Mouse (Mus musculus) forebrain, embryonic 15.5 days (tissue): ENCODE measurements at regions not wholly inside any gene's neighbourhood (a gene's known extent, or its start where the extent isn't known, plus 50 kb on each side); places are given as distances from the start of the nearest gene placed in this dataset.
A peak's percentile ranks its signal among the peaks of the same experiment; 100 is the strongest.

Source experiments
- ATAC-seq: fragments of 200-750 bp; cut with Nextera tagmentation; replicated peaks from 2 replicates; pipeline ENCODE4 v1.8.0; 2017; ENCODE audit warnings: mild to moderate bottlenecking, moderate TSS enrichment, moderate library complexity
- H3K27ac ChIP-seq: fragments of 300-500 bp; sonication (generic); replicated peaks from 2 replicates; pipeline ENCODE4 v1.5.1; 2015; ENCODE audit warnings: mild to moderate bottlenecking, inconsistent platforms
- H3K27me3 ChIP-seq: fragments of 300-500 bp; sonication (generic); 2 replicates; pipeline ENCODE4 v1.6.1; 2015; ENCODE audit warnings: inconsistent platforms
- H3K36me3 ChIP-seq: fragments of 300-500 bp; sonication (generic); 2 replicates; pipeline ENCODE4 v1.6.1; 2015; ENCODE audit warnings: mild to moderate bottlenecking, inconsistent platforms
- H3K4me1 ChIP-seq: fragments of 300-500 bp; sonication (generic); 2 replicates; pipeline ENCODE4 v1.6.1; 2015; ENCODE audit warnings: inconsistent platforms
- H3K4me2 ChIP-seq: fragments of 300-500 bp; sonication (generic); replicated peaks from 2 replicates; pipeline ENCODE4 v1.6.1; 2015; ENCODE audit warnings: mild to moderate bottlenecking, inconsistent platforms
- H3K4me3 ChIP-seq: fragments of 300-500 bp; sonication (generic); 2 replicates; pipeline ENCODE4 v1.5.1; 2015; ENCODE audit warnings: mild to moderate bottlenecking, inconsistent platforms
- H3K9ac ChIP-seq: fragments of 300-500 bp; sonication (generic); replicated peaks from 2 replicates; pipeline ENCODE4 v1.6.1; 2015; ENCODE audit warnings: mild to moderate bottlenecking, inconsistent platforms
- H3K9me3 ChIP-seq: fragments of 300-500 bp; sonication (generic); 2 replicates; pipeline ENCODE4 v1.6.1; 2016; ENCODE audit warnings: inconsistent platforms
- WGBS: fragments of 180-500 bp; shearing (Covaris S2); methylation state at CpG from one replicate; pipeline ENCODE4 v1.1.7; 2015; ENCODE audit warnings: mixed read lengths; 5-methylcytosine and 5-hydroxymethylcytosine counted together

DNA sequence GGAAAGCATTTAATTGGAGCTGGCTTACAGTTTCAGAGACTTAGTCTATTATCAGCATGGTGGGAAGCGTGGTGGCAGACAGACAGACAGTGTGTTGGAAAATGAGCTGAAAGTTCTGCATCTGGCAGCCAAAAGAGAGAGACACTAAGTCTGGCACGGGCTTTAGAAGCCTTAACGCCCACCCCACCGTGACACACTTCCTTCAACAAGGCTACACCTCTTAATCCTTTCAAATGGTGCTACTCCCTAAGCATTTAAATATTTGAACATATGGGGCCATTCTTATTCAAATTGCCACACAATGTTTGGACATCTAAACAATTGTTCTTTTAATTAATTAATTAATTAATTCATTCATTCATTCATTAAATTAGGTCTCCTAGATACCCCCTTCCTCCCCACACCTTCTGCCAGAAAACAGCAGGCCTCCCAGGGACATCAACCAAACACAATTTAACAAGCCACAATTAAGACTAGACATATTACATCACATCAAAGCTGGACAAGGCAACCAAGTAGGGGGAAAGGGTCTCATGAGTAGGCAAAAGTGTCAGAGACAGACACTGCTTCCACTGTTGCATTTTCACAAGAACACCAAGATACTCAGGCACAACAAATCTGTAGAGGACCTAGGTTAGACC lies 135.4 kb upstream of the Ptbp2 start:
- H3K4me1 ChIP-seq = no peaks in the 10 kb centered on the region
- WGBS = 41% methylated on average over 4 of the region's 4 CpGs
- H3K4me3 ChIP-seq = no peak overlapping the region
- H3K27ac ChIP-seq = no peak overlapping the region
- peak; percentile 82 for ATAC-seq
- no peaks in the 10 kb centered on the region for H3K27me3 ChIP-seq
- H3K9ac ChIP-seq = no peak overlapping the region
- H3K9me3 ChIP-seq = no peaks in the 10 kb centered on the region
- no peak overlapping the region for H3K4me2 ChIP-seq
- H3K36me3 ChIP-seq = no peaks in the 10 kb centered on the region

DNA sequence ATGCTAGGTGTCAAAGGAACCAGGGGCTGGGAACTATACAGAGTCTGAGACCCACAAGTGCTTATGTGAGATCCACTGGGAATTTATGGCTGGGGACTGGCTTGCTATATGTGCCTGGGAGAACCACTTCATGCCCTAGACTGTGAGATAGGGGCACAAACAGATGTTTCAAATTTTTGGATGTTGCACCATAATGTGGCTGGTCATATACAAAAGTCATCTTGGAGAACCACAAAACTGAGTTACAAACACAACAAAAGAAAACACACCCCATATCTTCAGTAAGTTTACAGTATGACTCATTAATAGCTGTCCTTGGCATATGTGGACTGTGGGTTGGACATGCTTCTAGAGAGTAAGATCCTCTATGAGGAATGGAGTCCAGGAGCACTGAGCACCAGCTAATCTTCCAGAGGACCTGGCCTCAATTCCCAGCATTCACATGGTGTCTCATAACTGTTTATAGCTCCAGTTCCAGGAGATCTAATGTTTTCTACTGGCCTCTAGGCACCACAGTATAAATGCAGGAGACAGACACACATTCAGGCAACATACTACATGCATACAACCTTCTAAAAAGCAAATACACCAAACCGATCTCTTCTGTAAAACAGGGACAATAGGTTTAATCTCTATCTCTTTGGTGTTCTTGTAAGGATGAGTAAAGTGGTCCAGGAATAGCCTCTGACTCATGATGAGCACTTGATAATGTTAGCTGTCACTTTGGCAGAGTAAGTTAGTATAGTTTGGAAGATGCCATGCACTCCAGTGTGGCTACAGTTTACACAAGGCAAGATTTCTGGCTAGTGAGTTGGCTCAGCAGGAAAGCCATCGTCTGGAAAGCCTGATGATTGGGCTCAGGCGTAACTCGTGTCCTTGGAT lies 132.0 kb upstream of the Ptbp2 start:
- no peaks in the 10 kb centered on the region for H3K27me3 ChIP-seq
- no peak overlapping the region for H3K4me2 ChIP-seq
- no peaks in the 10 kb centered on the region for H3K36me3 ChIP-seq
- 86% methylated on average over 4 of the region's 4 CpGs for WGBS
- H3K9ac ChIP-seq = no peak overlapping the region
- ATAC-seq = no peak
- no peaks in the 10 kb centered on the region for H3K4me1 ChIP-seq
- no peak overlapping the region for H3K27ac ChIP-seq
- H3K9me3 ChIP-seq = no peaks in the 10 kb centered on the region
- H3K4me3 ChIP-seq = no peak overlapping the region

DNA sequence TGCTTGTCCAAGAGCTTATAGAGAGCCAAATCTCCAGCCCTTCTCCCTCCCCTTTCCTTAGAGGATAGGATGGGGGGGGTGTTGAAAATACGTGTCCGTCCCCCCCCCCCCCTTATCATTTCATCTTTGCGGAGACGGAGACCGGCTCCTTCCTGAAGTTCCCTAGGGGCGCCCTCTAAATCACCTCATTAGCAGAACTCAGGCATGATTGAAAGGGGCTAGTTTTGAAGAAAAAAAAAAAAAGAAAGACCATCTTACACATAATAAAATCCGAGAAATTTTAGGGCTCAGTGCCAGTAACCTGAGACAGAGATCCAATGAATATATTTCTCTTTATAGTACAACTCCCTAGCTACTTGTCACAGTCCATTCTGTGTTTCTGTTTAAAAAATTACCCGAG lies 127.3 kb upstream of the Ptbp2 start:
- no peaks in the 10 kb centered on the region for H3K9me3 ChIP-seq
- H3K4me3 ChIP-seq = no peak overlapping the region
- no peak overlapping the region for H3K27ac ChIP-seq
- H3K27me3 ChIP-seq = no peaks in the 10 kb centered on the region
- H3K4me2 ChIP-seq = no peak overlapping the region
- no peak overlapping the region for H3K9ac ChIP-seq
- H3K4me1 ChIP-seq = no peaks in the 10 kb centered on the region
- no peak for ATAC-seq
- WGBS = 70% methylated on average over 7 of the region's 8 CpGs
- H3K36me3 ChIP-seq = no peaks in the 10 kb centered on the region

DNA sequence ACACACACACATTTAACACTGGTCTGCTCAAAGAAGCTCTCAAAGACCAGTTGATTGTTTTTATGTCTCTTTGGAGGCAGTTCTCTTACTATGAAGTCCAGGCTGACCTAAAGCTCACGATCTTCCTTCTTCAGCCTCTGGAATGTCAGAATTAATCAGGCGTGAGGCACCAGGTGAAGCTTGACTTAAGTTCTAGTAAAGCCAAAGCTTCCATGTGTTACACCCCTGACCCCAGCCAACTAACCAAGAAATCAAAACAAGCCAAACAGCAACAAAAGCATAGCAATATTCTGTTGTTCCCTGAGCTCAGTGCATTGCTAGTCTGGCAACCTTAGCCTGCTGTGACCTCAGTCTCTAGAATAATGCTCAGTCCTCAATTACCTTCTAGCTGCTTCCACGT lies 120.0 kb upstream of the Ptbp2 start:
- Histone ChIP-seq H3K4me1 (no peaks in the 10 kb centered on the region), H3K27ac (no peak overlapping the region), H3K4me2 (no peak overlapping the region), H3K27me3 (no peaks in the 10 kb centered on the region), H3K9ac (no peak overlapping the region), H3K36me3 (no peaks in the 10 kb centered on the region), H3K4me3 (no peak overlapping the region), H3K9me3 (no peaks in the 10 kb centered on the region)
- ATAC-seq = no peak
- 68% methylated on average over 3 of the region's 3 CpGs for WGBS

DNA sequence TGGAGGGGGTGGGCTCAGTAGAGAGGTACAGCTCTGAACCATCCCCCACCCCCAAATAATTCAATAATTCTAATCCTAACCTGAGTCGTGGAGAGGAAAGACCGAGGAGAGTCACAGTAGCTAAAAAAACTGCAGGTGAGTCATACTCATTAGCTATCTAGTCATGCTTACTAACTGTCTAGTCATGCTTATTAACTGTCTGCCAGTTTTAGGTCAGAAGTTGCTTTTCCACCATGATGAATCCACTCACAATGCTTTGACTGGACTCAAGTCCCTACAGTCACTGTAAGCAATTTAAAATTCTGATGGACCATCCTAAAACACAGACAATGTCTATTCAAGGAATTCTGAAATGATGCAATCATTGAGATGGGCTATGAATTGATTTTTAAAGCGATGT lies 110.9 kb upstream of the Ptbp2 start:
- H3K4me3 ChIP-seq = no peak overlapping the region
- 90% methylated on average over 3 of the region's 3 CpGs for WGBS
- ATAC-seq = no peak

DNA sequence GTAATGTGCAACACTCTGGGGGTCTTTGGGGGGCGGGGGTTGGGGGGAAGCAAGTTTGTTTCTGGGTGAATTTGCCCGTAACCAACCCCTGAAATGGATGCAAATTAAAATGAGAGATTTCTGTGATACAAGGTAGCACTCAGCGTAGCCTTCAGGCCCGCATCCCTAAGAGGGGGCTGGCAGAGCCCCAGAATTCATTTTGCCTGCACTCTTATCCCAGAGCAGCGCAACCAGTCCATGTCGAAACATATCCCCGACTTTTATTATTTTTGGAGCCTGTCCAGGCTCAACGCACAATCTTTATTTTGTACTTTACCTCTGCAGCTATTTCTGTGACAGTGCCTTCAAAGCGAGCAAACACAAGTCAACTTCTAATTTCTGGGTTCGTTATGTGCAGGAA lies 109.8 kb upstream of the Ptbp2 start:
- Histone ChIP-seq H3K4me1 (peaks cover 17% of the 10 kb centered on the region), H3K27me3 (no peaks in the 10 kb centered on the region), H3K36me3 (no peaks in the 10 kb centered on the region), H3K4me3 (peak overlapping the region; percentile 32), H3K9ac (no peak overlapping the region), H3K9me3 (no peaks in the 10 kb centered on the region), H3K27ac (no peak overlapping the region), H3K4me2 (peak overlapping the region; percentile 55)
- 38% methylated on average over 10 of the region's 10 CpGs for WGBS
- no peak for ATAC-seq

More for the DNA sequence above, 110.9 kb upstream of the Ptbp2 start:
- no peaks in the 10 kb centered on the region for H3K9me3 ChIP-seq
- no peak overlapping the region for H3K4me2 ChIP-seq
- peaks cover 17% of the 10 kb centered on the region for H3K4me1 ChIP-seq
- H3K27me3 ChIP-seq = no peaks in the 10 kb centered on the region
- no peak overlapping the region for H3K9ac ChIP-seq
- H3K27ac ChIP-seq = no peak overlapping the region
- no peaks in the 10 kb centered on the region for H3K36me3 ChIP-seq

DNA sequence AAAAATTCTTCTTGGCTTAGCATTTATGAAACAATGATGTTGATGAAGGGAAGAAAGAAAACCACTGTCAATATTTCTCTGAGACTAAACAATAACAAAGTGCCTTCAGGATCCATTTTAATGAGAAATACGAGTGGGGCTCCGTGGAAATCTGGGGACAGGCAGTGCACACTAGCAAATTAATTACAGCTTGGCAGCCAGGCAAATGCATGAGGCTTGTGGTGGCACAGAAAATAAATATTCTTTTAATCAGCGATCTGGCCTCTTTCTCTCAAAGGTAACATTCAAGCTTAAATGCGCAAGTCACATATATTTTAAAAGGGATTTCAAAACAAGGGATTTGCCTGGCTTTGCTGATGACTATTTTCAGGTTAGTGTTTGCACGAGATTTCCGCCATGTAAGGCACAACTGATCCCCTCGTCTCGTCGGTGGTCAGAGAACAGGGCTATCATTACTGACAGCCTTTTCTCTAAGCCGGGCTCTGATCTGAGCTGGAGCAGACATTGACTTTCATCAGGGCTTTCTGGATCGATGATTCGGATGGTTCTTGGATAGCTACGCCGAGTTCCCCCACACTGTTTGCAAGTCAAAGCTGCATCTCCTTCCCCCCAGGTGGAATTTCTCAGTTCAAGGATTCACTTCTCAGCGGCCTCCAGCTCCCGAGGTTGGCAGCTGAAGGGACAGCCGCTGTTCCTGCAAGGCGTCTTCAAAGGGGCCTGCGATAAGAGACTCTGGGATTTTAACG lies 109.1 kb upstream of the Ptbp2 start:
- peak overlapping the region; percentile 42 for H3K9ac ChIP-seq
- H3K36me3 ChIP-seq = no peaks in the 10 kb centered on the region
- H3K9me3 ChIP-seq = no peaks in the 10 kb centered on the region
- WGBS = 5% methylated on average over 20 of the region's 20 CpGs
- no peaks in the 10 kb centered on the region for H3K27me3 ChIP-seq
- peak overlapping the region; percentile 32 for H3K4me3 ChIP-seq
- H3K4me2 ChIP-seq = peak overlapping the region; percentile 55
- H3K4me1 ChIP-seq = peaks cover 17% of the 10 kb centered on the region
- peak; percentile 62 for ATAC-seq
- H3K27ac ChIP-seq = peak overlapping the region; percentile 38; the same call in 1 of the 2 replicates

DNA sequence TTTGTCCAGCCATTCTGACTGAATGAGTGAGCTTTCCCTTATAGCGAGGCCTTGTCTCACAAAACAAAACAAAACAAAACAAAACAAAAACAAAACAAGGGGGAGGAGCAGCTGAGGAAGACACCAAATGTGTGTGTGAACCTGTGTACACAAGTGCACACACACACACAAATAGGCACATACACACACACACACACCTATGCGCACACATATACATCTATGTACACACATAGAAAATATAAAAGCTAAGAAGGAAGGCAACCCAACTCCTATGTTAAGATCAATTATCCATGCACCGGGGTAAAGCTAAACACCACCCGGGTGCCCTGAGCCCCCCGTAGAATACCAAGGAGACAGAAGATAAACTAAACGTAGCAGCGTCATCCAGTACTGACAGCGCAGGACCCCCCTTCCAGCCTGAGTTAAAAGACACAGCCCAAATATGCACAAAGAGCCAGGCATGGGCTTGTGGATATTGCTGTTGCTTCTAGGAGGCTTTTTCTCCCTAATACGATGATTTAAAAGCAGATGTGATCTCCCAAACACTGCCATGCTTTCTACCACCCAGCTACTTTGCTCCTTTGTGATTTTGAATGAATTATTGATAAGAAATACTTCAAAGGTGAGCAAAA lies 108.4 kb upstream of the Ptbp2 start:
- no peaks in the 10 kb centered on the region for H3K27me3 ChIP-seq
- H3K9me3 ChIP-seq = no peaks in the 10 kb centered on the region
- H3K4me1 ChIP-seq = peaks cover 17% of the 10 kb centered on the region
- no peaks in the 10 kb centered on the region for H3K36me3 ChIP-seq
- H3K9ac ChIP-seq = no peak overlapping the region
- no peak overlapping the region for H3K4me3 ChIP-seq
- no peak overlapping the region for H3K27ac ChIP-seq
- whole genome bisulfite sequencing = 56% methylated on average over 9 of the region's 9 CpGs
- 0 out of 2 replicates have a peak, but pooled peaks have one; percentile 21 for ATAC-seq
- H3K4me2 ChIP-seq = no peak overlapping the region; the same call in 1 of the 2 replicates

DNA sequence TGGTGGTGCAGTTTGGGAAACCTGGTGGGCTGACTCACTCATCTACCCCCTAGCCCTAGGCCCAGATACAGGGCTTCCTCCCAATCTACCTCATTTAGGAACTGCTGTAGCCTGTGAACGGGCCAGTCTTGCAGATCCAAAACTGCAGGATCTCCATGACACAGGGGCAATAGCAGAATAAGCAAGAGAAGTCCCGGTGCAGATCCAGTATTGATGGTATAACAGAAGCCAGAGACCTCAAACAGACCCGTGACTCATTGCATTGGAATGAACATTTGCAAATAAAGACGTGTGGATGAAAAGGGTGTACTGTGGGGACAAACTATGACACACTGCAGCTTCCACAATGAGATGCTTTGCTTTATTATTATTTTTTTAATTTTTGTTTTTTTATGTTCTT lies 106.6 kb upstream of the Ptbp2 start:
- no peak overlapping the region for H3K4me3 ChIP-seq
- H3K4me1 ChIP-seq = peaks cover 17% of the 10 kb centered on the region
- no peaks in the 10 kb centered on the region for H3K27me3 ChIP-seq
- H3K9me3 ChIP-seq = no peaks in the 10 kb centered on the region
- 65% methylated on average over 4 of the region's 4 CpGs for WGBS
- no peak for ATAC-seq
- no peaks in the 10 kb centered on the region for H3K36me3 ChIP-seq
- H3K27ac ChIP-seq = no peak overlapping the region
- no peak overlapping the region for H3K4me2 ChIP-seq
- no peak overlapping the region for H3K9ac ChIP-seq

DNA sequence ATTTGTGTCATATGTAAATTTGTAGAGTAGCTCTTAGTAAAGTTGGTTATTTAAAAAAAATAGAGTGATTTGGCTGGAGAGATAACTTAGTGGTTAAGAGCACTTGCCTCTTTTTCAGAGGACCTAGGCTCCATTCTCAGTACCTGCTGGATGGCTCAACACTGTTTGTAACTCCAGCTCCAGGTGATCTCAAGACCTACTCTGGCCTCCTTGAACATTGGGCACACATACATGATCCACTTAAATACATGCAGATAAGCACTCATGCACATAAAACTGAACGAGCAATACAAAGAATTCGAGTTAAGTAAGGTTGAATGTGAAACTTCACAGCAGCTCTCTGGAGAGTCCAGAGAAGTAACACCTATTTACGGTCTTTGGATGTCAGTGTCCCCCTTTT lies 104.2 kb upstream of the Ptbp2 start:
- H3K36me3 ChIP-seq = no peaks in the 10 kb centered on the region
- peaks cover 8% of the 10 kb centered on the region for H3K4me1 ChIP-seq
- no peaks in the 10 kb centered on the region for H3K9me3 ChIP-seq
- no peak for ATAC-seq
- no peak overlapping the region for H3K27ac ChIP-seq
- WGBS = 91% methylated on average over 3 of the region's 3 CpGs
- H3K4me2 ChIP-seq = no peak overlapping the region
- H3K27me3 ChIP-seq = no peaks in the 10 kb centered on the region
- H3K9ac ChIP-seq = no peak overlapping the region
- H3K4me3 ChIP-seq = no peak overlapping the region

DNA sequence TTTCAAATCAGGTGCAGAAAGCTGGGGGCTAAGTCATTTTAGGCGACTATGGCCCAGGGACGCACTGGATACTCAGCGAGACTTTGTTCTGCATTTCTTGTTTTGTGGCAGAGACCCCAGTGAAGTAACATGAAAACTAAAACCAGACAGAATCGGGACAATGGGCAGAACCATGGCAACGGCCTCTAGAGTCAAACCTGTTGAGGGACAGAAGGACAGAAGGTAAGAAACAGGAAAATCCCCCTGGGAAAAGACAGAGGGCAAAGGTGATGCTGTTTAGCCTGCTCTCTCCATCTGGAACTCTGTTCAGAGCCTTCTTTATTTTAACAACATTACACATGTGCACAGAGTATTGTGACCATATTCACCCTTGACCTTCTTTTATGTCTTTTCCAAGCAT lies 92.1 kb upstream of the Ptbp2 start:
- Histone ChIP-seq H3K27me3 (no peaks in the 10 kb centered on the region), H3K36me3 (no peaks in the 10 kb centered on the region), H3K27ac (no peak overlapping the region), H3K4me2 (no peak overlapping the region), H3K9ac (no peak overlapping the region), H3K9me3 (no peaks in the 10 kb centered on the region), H3K4me1 (0 out of 2 replicates have a peak, but pooled peaks cover 3% of the 10 kb centered on the region), H3K4me3 (no peak overlapping the region)
- no peak for ATAC-seq
- WGBS = 69% methylated on average over 5 of the region's 5 CpGs

DNA sequence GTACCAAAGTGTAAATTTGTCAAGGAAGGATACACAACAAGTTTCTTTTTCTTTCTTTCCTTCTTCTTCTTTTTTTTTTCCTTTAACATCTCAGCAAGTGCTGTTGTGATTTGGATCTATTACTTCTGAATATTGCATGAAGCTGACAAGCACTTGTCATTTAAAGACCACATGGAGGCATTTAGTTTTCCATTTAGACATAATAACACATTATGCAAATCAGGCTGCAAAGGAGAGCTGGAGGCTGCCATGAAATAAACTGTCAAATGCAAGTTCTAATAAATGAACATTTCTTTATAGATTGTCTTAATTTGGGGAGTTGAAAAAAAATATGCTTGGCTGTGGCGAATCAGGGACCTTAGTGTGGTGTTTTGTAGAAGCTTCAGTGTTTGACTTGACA lies 90.8 kb upstream of the Ptbp2 start:
- ATAC-seq = no peak
- no peak overlapping the region for H3K27ac ChIP-seq
- no peak overlapping the region for H3K4me3 ChIP-seq
- no peaks in the 10 kb centered on the region for H3K27me3 ChIP-seq
- H3K9ac ChIP-seq = no peak overlapping the region
- H3K9me3 ChIP-seq = no peaks in the 10 kb centered on the region
- no peaks in the 10 kb centered on the region for H3K36me3 ChIP-seq
- 0 out of 2 replicates have a peak, but pooled peaks cover 3% of the 10 kb centered on the region for H3K4me1 ChIP-seq
- WGBS = 71% methylated on average over 1 of the region's 1 CpGs
- no peak overlapping the region for H3K4me2 ChIP-seq
